Mouse (Mus musculus) hindbrain, postnatal 0 days (tissue): Measurements from ENCODE around the gene Trpm3. TPM values are rescaled to one million over a fixed set of nuclear protein-coding genes. Genes with fewer than 3 reads are reported as not detected.
A peak's percentile ranks its signal among the peaks of the same experiment; 100 is the strongest.

ENCODE experiments used
- ATAC-seq: fragments of 200-750 bp; cut with Nextera tagmentation; 2 replicates; pipeline ENCODE4 v1.8.0; 2017; ENCODE audit warnings: mild to moderate bottlenecking, moderate TSS enrichment, moderate library complexity
- DNase-seq: peaks from one replicate; pipeline ENCODE4 v3.0.0-alpha.2; 2015; ENCODE audit warnings: low spot score
- H3K27ac ChIP-seq: fragments of 300-500 bp; sonication (generic); 2 replicates; pipeline ENCODE4 v1.5.1; 2014; ENCODE audit warnings: mild to moderate bottlenecking
- H3K27me3 ChIP-seq: fragments of 300-500 bp; sonication (generic); 2 replicates; pipeline ENCODE4 v1.6.1; 2014; ENCODE audit warnings: low read length, mixed read lengths; ENCODE audit not compliant: insufficient read depth
- H3K36me3 ChIP-seq: fragments of 300-500 bp; sonication (generic); 2 replicates; pipeline ENCODE4 v1.6.1; 2014; ENCODE audit warnings: low read length, mixed read lengths; ENCODE audit not compliant: insufficient read depth
- H3K4me1 ChIP-seq: fragments of 300-500 bp; sonication (generic); 2 replicates; pipeline ENCODE4 v1.6.1; 2014; ENCODE audit warnings: antibody characterized with exemption, low read length, mixed read lengths; ENCODE audit not compliant: insufficient read depth
- H3K4me2 ChIP-seq: fragments of 300-500 bp; sonication (generic); 2 replicates; pipeline ENCODE4 v1.6.1; 2014; ENCODE audit warnings: low read depth, mild to moderate bottlenecking, low read length, moderate library complexity, mixed read lengths
- H3K4me3 ChIP-seq: fragments of 300-500 bp; sonication (generic); 2 replicates; pipeline ENCODE4 v1.5.1; 2014; ENCODE audit warnings: low read length
- H3K9ac ChIP-seq: fragments of 300-500 bp; sonication (generic); replicated peaks from 2 replicates; pipeline ENCODE4 v1.6.1; 2014; ENCODE audit warnings: mild to moderate bottlenecking, low read length, moderate library complexity, mixed read lengths
- H3K9me3 ChIP-seq: fragments of 300-500 bp; sonication (generic); 2 replicates; pipeline ENCODE4 v1.6.1; 2016; ENCODE audit warnings: low read length, mixed read lengths
- CTCF ChIP-seq: IDR thresholded peaks from 2 replicates; pipeline ENCODE4 v1.5.1; 2016; ENCODE audit warnings: antibody characterized with exemption, control low read depth, low read depth
- WGBS: fragments of 180-500 bp; shearing (Covaris S2); extraction: QIAGEN DNeasy Blood & Tissue Kit; methylation state at CpG from one replicate; pipeline ENCODE4 v1.1.7; 2014; 5-methylcytosine and 5-hydroxymethylcytosine counted together
- polyA plus RNA-seq: library from polyadenylated mRNA; unstranded; fragments of >200 nt; fragmentation: Nextera tagmentation; extraction: Ambion mirVana; gene quantifications from 2 replicates; pipeline ENCODE4 v1.2.1, GENCODE M21; 2015
- total RNA-seq: library from RNA; depleted of rRNA; stranded (reverse); fragments of >200 nt; gene quantifications from 2 replicates; pipeline ENCODE4 v1.2.3, GENCODE M21; 2014

The Trpm3 gene
- total and polyA plus RNA-seq, 2 experiments from 2014 or later: 44.1 to 63.5 TPM

DNA sequence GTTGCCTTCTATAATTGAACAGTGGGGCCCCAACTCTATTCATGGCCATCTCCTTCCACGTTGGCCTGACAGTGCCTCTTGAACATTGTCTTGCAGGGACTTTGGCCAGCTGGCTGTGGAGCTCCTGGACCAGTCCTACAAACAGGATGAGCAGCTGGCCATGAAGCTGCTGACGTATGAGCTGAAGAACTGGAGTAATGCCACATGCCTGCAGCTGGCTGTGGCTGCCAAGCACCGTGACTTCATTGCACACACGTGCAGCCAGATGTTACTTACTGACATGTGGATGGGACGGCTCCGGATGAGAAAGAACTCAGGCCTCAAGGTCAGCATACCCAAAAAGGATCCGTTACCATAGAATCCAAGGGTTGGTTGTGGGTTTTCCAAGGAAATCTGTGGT is 763.0 kb downstream of the Trpm3 start:
- H3K9ac ChIP-seq: no peak overlapping the region
- H3K9me3 ChIP-seq: no peaks in the 10 kb centered on the region
- TF ChIP-seq CTCF: no peak
- H3K4me3 ChIP-seq: no peak overlapping the region
- no peak for DNase-seq
- no peaks in the 10 kb centered on the region for H3K36me3 ChIP-seq
- no peak overlapping the region for H3K27ac ChIP-seq
- 87% methylated on average over 7 of the region's 7 CpGs for WGBS
- ATAC-seq: no peak
- H3K4me2 ChIP-seq: no peak overlapping the region
- no peaks in the 10 kb centered on the region; the same call in 1 of the 2 replicates for H3K4me1 ChIP-seq
- H3K27me3 ChIP-seq: no peaks in the 10 kb centered on the region

DNA sequence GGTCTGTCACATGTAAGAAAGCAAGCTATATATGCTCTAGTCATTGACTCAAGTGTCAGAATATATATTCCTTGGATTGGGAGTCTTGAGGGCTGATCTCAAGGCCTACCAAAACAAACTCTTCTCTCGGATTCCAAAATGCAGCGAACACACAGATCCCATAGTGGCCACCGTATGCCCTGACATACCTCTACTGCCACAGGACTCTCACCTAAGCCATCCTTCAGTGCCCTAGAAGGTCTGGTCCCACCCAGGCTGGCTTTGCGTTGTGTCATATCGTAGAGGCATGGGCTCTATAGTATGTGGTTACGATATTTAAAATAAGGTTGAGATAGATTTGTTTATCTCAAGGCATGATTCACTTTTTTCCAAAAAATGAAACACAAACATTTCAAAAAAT is 763.5 kb downstream of the Trpm3 start:
- H3K9me3 ChIP-seq: no peaks in the 10 kb centered on the region
- 94% methylated on average over 6 of the region's 6 CpGs for WGBS
- no peak overlapping the region for H3K4me3 ChIP-seq
- no peaks in the 10 kb centered on the region; the same call in 1 of the 2 replicates for H3K4me1 ChIP-seq
- H3K4me2 ChIP-seq: no peak overlapping the region
- no peak overlapping the region for H3K9ac ChIP-seq
- no peaks in the 10 kb centered on the region for H3K27me3 ChIP-seq
- H3K27ac ChIP-seq: no peak overlapping the region
- DNase-seq (no peak), ATAC-seq (no peak)
- H3K36me3 ChIP-seq: no peaks in the 10 kb centered on the region
- TF ChIP-seq CTCF: no peak

DNA sequence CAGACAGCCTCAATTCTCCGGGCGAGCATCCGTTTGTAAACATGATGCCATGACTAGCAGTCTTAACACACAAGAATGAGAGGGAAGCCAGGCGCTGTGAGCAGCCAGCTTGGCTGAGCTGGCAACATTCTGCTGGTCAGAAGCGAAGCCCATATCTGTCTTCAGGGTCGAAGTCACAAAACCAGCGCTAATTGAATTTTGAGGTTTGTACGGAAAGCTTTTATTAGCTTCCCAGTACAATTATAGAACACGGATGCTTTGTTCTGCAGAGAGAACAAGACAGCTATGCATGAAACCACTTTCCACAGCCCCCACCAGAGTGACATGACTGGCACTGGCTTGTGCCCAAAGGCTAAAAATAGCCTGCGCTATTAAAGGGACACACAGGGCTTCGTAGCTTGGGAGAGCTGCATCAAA is 766.2 kb downstream of the Trpm3 start:
- WGBS: 30% methylated on average over 11 of the region's 11 CpGs
- Histone ChIP-seq H3K4me3 (0 out of 2 replicates have a peak overlapping the region, but pooled peaks have one; percentile 1), H3K9ac (no peak overlapping the region), H3K4me2 (peak overlapping the region; percentile 43), H3K9me3 (no peaks in the 10 kb centered on the region), H3K36me3 (no peaks in the 10 kb centered on the region), H3K27ac (peak overlapping the region; percentile 81), H3K27me3 (no peaks in the 10 kb centered on the region), H3K4me1 (no peaks in the 10 kb centered on the region; the same call in 1 of the 2 replicates)
- TF ChIP-seq CTCF: no peak
- peak; percentile 92 for ATAC-seq
- peak; percentile 86 for DNase-seq

DNA sequence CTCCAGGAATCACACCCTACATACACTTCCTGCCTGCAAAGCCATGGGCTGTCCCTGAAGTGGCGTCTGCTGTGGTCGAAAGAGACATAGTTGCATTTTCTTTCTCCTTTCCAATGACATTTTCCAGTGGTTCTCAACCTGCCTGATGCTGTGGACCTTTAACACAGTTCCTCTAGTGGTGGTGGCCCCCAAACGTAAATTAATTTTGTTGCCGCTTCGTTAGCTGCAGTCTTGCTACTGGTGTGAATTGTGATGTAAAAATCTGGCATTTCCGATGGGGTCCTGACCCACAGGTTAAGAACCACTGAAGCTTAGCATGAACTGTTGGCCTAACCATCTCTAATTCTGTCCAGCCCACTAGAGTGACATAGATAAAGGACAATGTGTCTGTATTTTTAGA is 771.8 kb downstream of the Trpm3 start:
- no peaks in the 10 kb centered on the region for H3K9me3 ChIP-seq
- H3K9ac ChIP-seq: no peak overlapping the region
- H3K4me2 ChIP-seq: no peak overlapping the region
- ATAC-seq (no peak), DNase-seq (no peak)
- no peaks in the 10 kb centered on the region for H3K36me3 ChIP-seq
- no peak overlapping the region for H3K4me3 ChIP-seq
- TF ChIP-seq CTCF: no peak
- no peaks in the 10 kb centered on the region for H3K27me3 ChIP-seq
- no peaks in the 10 kb centered on the region; the same call in 1 of the 2 replicates for H3K4me1 ChIP-seq
- 80% methylated on average over 6 of the region's 6 CpGs for WGBS
- no peak overlapping the region for H3K27ac ChIP-seq

DNA sequence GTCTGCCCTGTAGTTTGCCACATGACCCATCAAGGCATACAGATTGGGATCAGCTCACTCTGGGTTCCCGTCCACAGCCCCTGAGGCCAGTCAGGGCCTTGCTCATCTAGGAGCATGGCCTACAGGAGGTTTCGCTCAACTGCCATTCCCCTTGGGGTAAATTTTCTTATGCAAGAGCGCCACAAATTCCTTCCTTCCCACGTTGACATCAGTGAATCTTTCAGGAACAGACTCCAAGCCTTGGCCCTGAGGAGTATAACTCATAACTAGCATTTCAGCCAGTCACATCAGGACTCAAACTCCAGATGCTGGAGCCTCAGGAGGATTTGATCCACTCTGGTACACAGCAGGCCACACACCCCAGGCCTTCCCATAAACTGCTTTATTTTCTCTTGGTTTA is 774.1 kb downstream of the Trpm3 start:
- no peaks in the 10 kb centered on the region for H3K36me3 ChIP-seq
- no peak overlapping the region for H3K4me2 ChIP-seq
- no peak overlapping the region for H3K27ac ChIP-seq
- 80% methylated on average over 4 of the region's 4 CpGs for WGBS
- DNase-seq (no peak), ATAC-seq (no peak)
- H3K27me3 ChIP-seq: no peaks in the 10 kb centered on the region
- H3K4me3 ChIP-seq: no peak overlapping the region
- H3K9ac ChIP-seq: no peak overlapping the region
- H3K4me1 ChIP-seq: no peaks in the 10 kb centered on the region
- no peaks in the 10 kb centered on the region for H3K9me3 ChIP-seq
- no peak for TF ChIP-seq CTCF

DNA sequence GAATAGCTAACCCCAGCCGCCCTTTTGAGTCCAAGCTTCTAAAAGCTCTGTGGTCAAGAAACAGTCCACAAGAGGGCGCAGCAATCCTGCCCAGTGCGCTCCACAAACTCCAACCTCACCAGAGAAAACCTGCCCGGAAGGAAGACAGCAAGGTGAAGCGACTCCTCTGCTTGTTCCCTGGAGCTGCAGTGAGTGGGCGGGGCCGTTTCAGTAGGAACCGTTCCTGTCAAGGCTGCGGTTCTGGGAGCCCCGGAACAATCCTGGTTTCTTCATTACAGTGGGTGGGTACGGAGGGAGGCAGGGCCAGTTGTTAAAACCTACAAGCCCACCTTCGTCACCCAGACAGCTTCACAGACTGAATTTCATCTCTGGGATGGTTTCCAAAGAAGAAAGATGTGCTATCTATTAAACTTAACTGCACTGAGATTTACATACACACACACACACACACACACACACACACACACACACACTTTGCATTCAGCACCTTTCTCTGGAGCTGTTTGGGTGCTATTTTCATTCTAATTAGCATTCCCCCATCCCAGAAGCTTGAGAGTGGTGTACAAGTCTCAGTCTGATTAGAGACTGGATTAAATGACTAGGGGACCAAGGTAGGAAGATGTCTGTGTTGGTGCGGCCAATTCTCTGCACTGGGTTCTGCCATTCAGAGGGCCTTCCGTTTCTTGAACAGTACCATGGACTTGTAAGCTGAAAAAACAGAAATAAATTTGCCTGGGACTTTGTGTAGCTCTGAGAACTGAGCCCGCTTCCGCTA is 777.2 kb downstream of the Trpm3 start:
- peak; percentile 70 for ATAC-seq
- Histone ChIP-seq H3K27ac (peak overlapping the region; percentile 80), H3K9me3 (no peaks in the 10 kb centered on the region), H3K4me2 (peak overlapping the region; percentile 51), H3K27me3 (no peaks in the 10 kb centered on the region), H3K4me3 (peak overlapping the region; percentile 10), H3K36me3 (no peaks in the 10 kb centered on the region), H3K4me1 (no peaks in the 10 kb centered on the region), H3K9ac (peak overlapping the region; percentile 15; the same call in 1 of the 2 replicates)
- peak; percentile 90 for TF ChIP-seq CTCF
- WGBS: 14% methylated on average over 16 of the region's 16 CpGs
- peak; percentile 95 for DNase-seq
